Mouse (Mus musculus): ENCODE data around the gene Dhx34.

- TF ChIP-seq CTCF (IDR thresholded peaks at IDR 0.05; ENCODE audit: control insufficient read depth, insufficient read depth, insufficient read length) (no peak), USF1 (IDR thresholded peaks at IDR 0.05; ENCODE audit: low read depth) (no peak), MYOG (IDR thresholded peaks at IDR 0.05; ENCODE audit: control insufficient read depth, extremely low read depth, insufficient read length) (no peak), MAX (IDR thresholded peaks at IDR 0.05) (no peak), MYOD1 (IDR thresholded peaks at IDR 0.05; ENCODE audit: control insufficient read depth, insufficient read length, low read depth) (no peak), FOSL1 (IDR thresholded peaks at IDR 0.05; ENCODE audit: insufficient read depth, low read length, poor library complexity, severe bottlenecking) (no peak), CEBPB (IDR thresholded peaks at IDR 0.05; ENCODE audit: low read depth) (no peak)
These were observed 49.2 kb downstream of the Dhx34 start for GRCm38 (mm10) chr7:16172586-16173140.
